Mouse (Mus musculus): Measurements from ENCODE around the gene Spats2l. TPM values are rescaled to one million over a fixed set of nuclear protein-coding genes. Genes with fewer than 3 reads are reported as not detected.

Spats2l gene
- total and polyA plus RNA-seq, 3 experiments, result 0.09 to 0.77 (median 0.34) TPM

DNA sequence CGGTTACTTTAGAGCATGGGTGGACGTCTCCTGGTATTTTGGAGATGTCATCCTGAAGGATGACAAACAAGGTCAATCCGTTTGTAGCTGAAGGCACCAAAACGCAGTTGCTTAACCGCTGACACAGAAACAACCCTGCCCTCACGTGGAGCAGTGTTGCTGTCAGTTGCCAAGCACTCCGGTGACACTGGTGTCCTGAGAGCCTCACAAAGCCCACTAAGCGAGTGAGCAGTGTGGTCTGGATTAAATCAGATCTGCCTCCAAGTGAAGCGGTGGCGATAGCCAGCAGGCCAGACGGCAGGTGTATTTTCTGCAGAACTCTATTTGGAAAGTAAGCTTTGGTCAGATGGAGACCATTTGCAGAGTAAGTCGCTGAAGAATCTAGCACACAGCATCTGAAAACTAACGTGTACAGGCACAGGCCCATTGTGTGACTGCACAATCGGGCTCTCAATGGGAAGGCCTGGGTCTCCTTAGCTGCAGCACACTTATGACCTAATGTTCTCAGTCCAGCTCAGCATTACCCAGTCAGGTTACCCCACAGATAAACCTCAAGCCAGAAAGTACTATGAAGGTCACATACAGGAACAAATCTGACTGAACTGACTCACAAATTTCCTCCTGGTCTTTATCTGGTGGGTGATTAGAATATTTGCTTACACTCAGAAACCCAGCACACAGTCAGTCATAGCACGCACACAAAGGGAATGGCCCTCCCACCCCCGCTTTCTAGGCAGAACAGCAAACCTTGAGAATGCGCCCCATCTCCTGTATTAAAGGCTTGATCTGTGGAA is 51.2 kb downstream of the Spats2l start:
- dilution Hi-C loops (cut with MboI; ENCODE audit: extremely low pct_ligation_motif_present, extremely low pct_unique_long_range_greater_than_20kb, low sequenced_read_pairs), result no loop called here
- Histone ChIP-seq H3K27ac (ENCODE audit: insufficient read depth, low read depth) (no peak overlapping the region), H3K36me3 (replicated peaks in 1 of 2; ENCODE audit: control insufficient read depth in 1 of 2, insufficient read depth in 1 of 2, low read length in 1 of 2) (no peaks in the 10 kb centered on the region), H3K9ac (ENCODE audit: insufficient read depth, low read depth) (no peak overlapping the region), H3K4me2 (ENCODE audit: insufficient read depth, low read depth, poor library complexity, severe bottlenecking) (no peak overlapping the region), H3K27me3 (replicated peaks) (no peaks in the 10 kb centered on the region), H3K79me2 (replicated peaks; ENCODE audit: control insufficient read depth, extremely low read depth, insufficient read depth, poor library complexity, severe bottlenecking) (no peaks in the 10 kb centered on the region), H3K4me1 (ENCODE audit: control insufficient read depth in 1 of 2, insufficient read depth in 2 of 2) (peaks cover 3 to 4% of the 10 kb centered on the region in 2 experiments; a peak in 1 of 4 replicates), H3K4me3 (replicated peaks in 1 of 3; ENCODE audit: low read depth in 2 of 3, low read length in 2 of 3, poor library complexity in 1 of 3) (no peak overlapping the region), H3K9me3 (replicated peaks; ENCODE audit: low read length) (no peaks in the 10 kb centered on the region)
- DNase-seq (ENCODE audit: extremely low read depth), result no peak
- TF ChIP-seq CTCF (conservative IDR thresholded peaks at IDR 0.05 in 1 of 2, IDR thresholded peaks at IDR 0.05 in 1 of 2; ENCODE audit: low read depth in 2 of 2, low read length in 2 of 2) (no peak), RCOR1 (conservative IDR thresholded peaks at IDR 0.05; ENCODE audit: low read depth, low read length) (no peak), POLR2A (IDR thresholded peaks at IDR 0.05; ENCODE audit: low read depth, low read length) (no peak), POLR2AphosphoS2 (IDR thresholded peaks at IDR 0.05; ENCODE audit: low read depth, low read length) (no peak), RAD21 (IDR thresholded peaks at IDR 0.05; ENCODE audit: low read depth, low read length) (no peak), MAFK (IDR thresholded peaks at IDR 0.05; ENCODE audit: insufficient replicate concordance, low read length) (no peak), ETS1 (conservative IDR thresholded peaks at IDR 0.05; ENCODE audit: low read depth, low read length) (no peak), SIN3A (IDR thresholded peaks at IDR 0.05; ENCODE audit: low read length) (no peak), PAX5 (IDR thresholded peaks at IDR 0.05; ENCODE audit: low read length) (no peak)
- in situ Hi-C loops (cut with MboI; ENCODE audit: low pct_ligation_motif_present, low pct_unique_long_range_greater_than_20kb, low sequenced_read_pairs), result no loop called here

DNA sequence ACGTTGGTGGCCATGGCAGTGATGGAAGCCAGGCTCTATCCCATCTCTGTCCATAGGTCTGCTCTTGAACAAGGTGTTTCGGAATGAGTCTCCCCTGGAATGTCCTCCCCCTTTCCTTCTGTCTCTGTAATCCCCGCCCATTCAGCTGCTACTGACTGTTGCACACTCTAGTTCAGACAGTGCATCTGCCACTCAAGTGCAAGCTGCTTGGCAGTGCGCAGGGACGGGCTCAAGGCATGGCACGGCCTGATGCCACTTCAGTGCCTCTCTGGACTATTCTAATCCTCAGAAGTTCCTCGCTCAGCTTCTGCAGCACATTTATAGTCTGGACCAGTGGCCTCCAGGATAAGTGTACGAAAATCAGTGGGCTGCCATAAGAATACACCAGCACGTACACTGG is 52.3 kb downstream of the Spats2l start:
- TF ChIP-seq POLR2AphosphoS2 (IDR thresholded peaks at IDR 0.05; ENCODE audit: low read depth, low read length), result no peak
- TF ChIP-seq ZMIZ1 (IDR thresholded peaks at IDR 0.05; ENCODE audit: low read depth, low read length), result no peak
- TF ChIP-seq RCOR1 (conservative IDR thresholded peaks at IDR 0.05; ENCODE audit: low read depth, low read length), result no peak
- TF ChIP-seq MAX (IDR thresholded peaks at IDR 0.05; ENCODE audit: low read length), result no peak
- no peaks in the 10 kb centered on the region for H3K27me3 ChIP-seq (replicated peaks)
- H3K27ac ChIP-seq (ENCODE audit: insufficient read depth, low read depth), result no peak overlapping the region
- H3K4me1 ChIP-seq (ENCODE audit: control insufficient read depth in 1 of 2, insufficient read depth in 2 of 2), result peaks cover 3 to 4% of the 10 kb centered on the region in 2 experiments; a peak in 1 of 4 replicates
- H3K36me3 ChIP-seq (replicated peaks in 1 of 2; ENCODE audit: control insufficient read depth in 1 of 2, insufficient read depth in 1 of 2, low read length in 1 of 2), result no peaks in the 10 kb centered on the region
- H3K4me3 ChIP-seq (replicated peaks in 1 of 3; ENCODE audit: low read depth in 2 of 3, low read length in 2 of 3, poor library complexity in 1 of 3), result no peak overlapping the region
- no peak for DNase-seq (ENCODE audit: extremely low read depth)
- no peak overlapping the region for H3K9ac ChIP-seq (ENCODE audit: insufficient read depth, low read depth)
- no peak overlapping the region for H3K4me2 ChIP-seq (ENCODE audit: insufficient read depth, low read depth, poor library complexity, severe bottlenecking)
- no peaks in the 10 kb centered on the region for H3K79me2 ChIP-seq (replicated peaks; ENCODE audit: control insufficient read depth, extremely low read depth, insufficient read depth, poor library complexity, severe bottlenecking)
- in situ Hi-C loops (cut with MboI; ENCODE audit: low pct_ligation_motif_present, low pct_unique_long_range_greater_than_20kb, low sequenced_read_pairs) (no loop called here), dilution Hi-C loops (cut with MboI; ENCODE audit: extremely low pct_ligation_motif_present, extremely low pct_unique_long_range_greater_than_20kb, low sequenced_read_pairs) (no loop called here)
- H3K9me3 ChIP-seq (replicated peaks; ENCODE audit: low read length), result no peaks in the 10 kb centered on the region

DNA sequence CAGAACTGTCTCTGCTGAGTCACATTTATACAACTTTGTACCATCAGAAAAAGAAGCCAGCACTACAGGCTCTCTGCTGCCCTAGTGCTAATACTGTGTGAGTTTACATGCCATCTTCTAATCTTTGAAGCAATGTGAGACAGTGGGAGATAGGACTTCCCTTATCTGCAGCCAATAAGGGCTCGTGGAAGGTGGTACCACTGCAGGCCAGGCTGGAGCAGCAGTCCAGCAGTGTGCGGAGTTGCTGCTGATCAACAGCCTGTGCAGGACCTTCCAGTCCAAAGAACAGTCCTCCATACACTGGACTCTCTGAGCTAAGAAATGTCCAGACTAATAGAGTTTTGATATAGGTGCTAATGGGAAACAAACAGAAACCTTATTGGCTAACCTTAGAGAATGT is 59.2 kb downstream of the Spats2l start:
- no peak for DNase-seq (ENCODE audit: extremely low read depth)
- TF ChIP-seq CTCF (conservative IDR thresholded peaks at IDR 0.05 in 1 of 2, IDR thresholded peaks at IDR 0.05 in 1 of 2; ENCODE audit: low read depth in 2 of 2, low read length in 2 of 2) (no peak), ELF1 (IDR thresholded peaks at IDR 0.05; ENCODE audit: low read depth, low read length) (no peak), CHD1 (IDR thresholded peaks at IDR 0.05; ENCODE audit: low read depth, low read length) (no peak), UBTF (IDR thresholded peaks at IDR 0.05; ENCODE audit: low read depth, low read length) (no peak), RCOR1 (conservative IDR thresholded peaks at IDR 0.05; ENCODE audit: low read depth, low read length) (no peak), MAZ (IDR thresholded peaks at IDR 0.05; ENCODE audit: low read depth, low read length) (no peak), POLR2A (IDR thresholded peaks at IDR 0.05; ENCODE audit: low read depth, low read length) (no peak), RAD21 (IDR thresholded peaks at IDR 0.05; ENCODE audit: low read depth, low read length) (no peak), SIN3A (IDR thresholded peaks at IDR 0.05; ENCODE audit: low read length) (no peak), ZKSCAN1 (IDR thresholded peaks at IDR 0.05; ENCODE audit: borderline replicate concordance, low read depth, low read length) (no peak), USF2 (conservative IDR thresholded peaks at IDR 0.05; ENCODE audit: low read depth, low read length) (no peak), ZC3H11A (IDR thresholded peaks at IDR 0.05; ENCODE audit: low read depth, low read length) (no peak), HCFC1 (IDR thresholded peaks at IDR 0.05; ENCODE audit: low read depth, low read length) (no peak), ZMIZ1 (IDR thresholded peaks at IDR 0.05; ENCODE audit: low read depth, low read length) (no peak), ETS1 (conservative IDR thresholded peaks at IDR 0.05; ENCODE audit: low read depth, low read length) (no peak)
- H3K4me1 ChIP-seq (ENCODE audit: control insufficient read depth in 1 of 2, insufficient read depth in 2 of 2), result peaks cover 11 to 21% of the 10 kb centered on the region in 2 experiments; a peak in 3 of 4 replicates
- H3K4me2 ChIP-seq (ENCODE audit: insufficient read depth, low read depth, poor library complexity, severe bottlenecking), result no peak overlapping the region
- dilution Hi-C loops (cut with MboI; ENCODE audit: extremely low pct_ligation_motif_present, extremely low pct_unique_long_range_greater_than_20kb, low sequenced_read_pairs) (no loop called here), in situ Hi-C loops (cut with MboI; ENCODE audit: low pct_ligation_motif_present, low pct_unique_long_range_greater_than_20kb, low sequenced_read_pairs) (no loop called here)
- H3K79me2 ChIP-seq (replicated peaks; ENCODE audit: control insufficient read depth, extremely low read depth, insufficient read depth, poor library complexity, severe bottlenecking), result no peaks in the 10 kb centered on the region
- H3K9me3 ChIP-seq (replicated peaks; ENCODE audit: low read length), result no peaks in the 10 kb centered on the region
- H3K36me3 ChIP-seq (replicated peaks in 1 of 2; ENCODE audit: control insufficient read depth in 1 of 2, insufficient read depth in 1 of 2, low read length in 1 of 2), result no peaks in the 10 kb centered on the region
- H3K27me3 ChIP-seq (replicated peaks), result no peaks in the 10 kb centered on the region
- H3K4me3 ChIP-seq (replicated peaks in 1 of 3; ENCODE audit: low read depth in 2 of 3, low read length in 2 of 3, poor library complexity in 1 of 3), result no peak overlapping the region
- H3K27ac ChIP-seq (ENCODE audit: insufficient read depth, low read depth), result no peak overlapping the region
- H3K9ac ChIP-seq (ENCODE audit: insufficient read depth, low read depth), result no peak overlapping the region

Measured in CH12.LX (cell line).